Mouse (Mus musculus) embryo, embryonic 11 days (tissue): Measurements from ENCODE around the gene Anxa5.
A peak's percentile ranks its signal among the peaks of the same experiment; 100 is the strongest.

ENCODE experiments used
- DNase-seq: peaks from one replicate; pipeline ENCODE4 v3.0.0-alpha.2; 2015

The Anxa5 gene

DNA sequence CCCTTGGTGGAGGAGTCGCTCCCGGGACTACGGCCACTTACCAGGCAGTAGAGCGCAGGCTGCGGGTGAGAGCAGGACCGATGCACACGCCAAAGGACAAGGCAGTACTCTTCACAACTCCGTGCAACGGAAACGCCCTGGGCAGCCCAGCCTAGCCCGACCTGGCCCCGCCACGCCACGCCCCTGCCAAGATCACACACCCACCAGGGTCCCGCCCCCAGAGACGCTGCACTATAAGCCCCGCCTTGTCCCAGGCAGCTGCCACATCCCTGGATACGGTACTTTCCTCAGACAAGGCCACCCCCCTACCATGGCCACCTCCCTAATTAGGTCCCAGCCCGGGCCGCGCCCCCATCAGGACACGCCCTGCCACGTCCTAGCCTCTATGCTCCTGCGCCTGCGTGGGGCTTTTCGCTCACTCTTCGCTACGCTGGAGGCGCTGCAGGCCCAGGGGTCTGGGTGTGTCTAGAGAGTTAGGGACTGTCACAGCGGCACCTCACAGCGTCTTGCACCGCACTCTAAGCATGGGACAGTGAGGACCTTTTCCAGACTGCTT, at the start of gene Anxa5, which contains the start of gene 1810062G17Rik:
Gene Anxa5, minus strand, starts transcription at position 363 of the 556 bp plus-strand sequence.
Gene 1810062G17Rik, plus strand, starts transcription at position 406 of the 556 bp plus-strand sequence.
- DNase-seq = peak; percentile 96

DNA sequence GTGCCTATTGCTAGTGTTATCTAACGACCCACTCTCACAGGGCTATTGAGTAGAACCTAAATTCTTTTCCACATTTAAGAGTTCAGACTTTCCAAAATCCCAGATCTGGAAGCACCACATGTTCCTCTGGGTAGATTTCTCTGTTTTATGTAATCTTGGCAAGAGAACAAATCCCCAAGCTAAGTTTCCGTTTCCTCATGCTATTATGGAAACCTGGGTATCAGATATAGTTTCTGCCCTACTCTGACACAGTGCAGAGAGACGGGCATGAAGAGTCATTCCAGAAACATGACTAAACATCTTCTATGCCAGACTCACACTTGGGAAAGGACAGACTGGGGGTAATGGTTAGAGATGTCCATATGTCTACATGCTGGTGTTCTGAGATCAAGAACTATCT, 48.8 kb upstream of the Anxa5 start:
- no peak for DNase-seq

DNA sequence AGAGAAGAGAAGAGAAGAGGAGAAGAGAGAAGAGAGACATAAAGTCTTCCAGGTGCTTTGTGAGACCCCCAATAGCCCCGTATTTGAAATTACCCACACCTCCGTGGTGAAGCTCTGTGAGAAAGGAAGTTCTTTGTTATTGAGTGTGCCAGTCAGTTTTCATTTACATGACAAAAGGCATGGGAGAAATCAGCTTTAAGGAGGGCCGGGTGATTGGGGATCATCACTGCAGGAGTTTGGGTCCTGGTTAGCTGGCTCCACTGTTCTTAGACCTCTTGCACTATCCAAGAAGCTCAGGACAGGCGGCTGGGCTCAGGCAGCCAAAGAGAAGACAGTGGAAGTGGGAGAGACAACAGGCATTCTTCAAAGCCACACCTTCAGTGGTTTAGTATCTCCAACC, 46.4 kb upstream of the Anxa5 start:
- no peak for DNase-seq

DNA sequence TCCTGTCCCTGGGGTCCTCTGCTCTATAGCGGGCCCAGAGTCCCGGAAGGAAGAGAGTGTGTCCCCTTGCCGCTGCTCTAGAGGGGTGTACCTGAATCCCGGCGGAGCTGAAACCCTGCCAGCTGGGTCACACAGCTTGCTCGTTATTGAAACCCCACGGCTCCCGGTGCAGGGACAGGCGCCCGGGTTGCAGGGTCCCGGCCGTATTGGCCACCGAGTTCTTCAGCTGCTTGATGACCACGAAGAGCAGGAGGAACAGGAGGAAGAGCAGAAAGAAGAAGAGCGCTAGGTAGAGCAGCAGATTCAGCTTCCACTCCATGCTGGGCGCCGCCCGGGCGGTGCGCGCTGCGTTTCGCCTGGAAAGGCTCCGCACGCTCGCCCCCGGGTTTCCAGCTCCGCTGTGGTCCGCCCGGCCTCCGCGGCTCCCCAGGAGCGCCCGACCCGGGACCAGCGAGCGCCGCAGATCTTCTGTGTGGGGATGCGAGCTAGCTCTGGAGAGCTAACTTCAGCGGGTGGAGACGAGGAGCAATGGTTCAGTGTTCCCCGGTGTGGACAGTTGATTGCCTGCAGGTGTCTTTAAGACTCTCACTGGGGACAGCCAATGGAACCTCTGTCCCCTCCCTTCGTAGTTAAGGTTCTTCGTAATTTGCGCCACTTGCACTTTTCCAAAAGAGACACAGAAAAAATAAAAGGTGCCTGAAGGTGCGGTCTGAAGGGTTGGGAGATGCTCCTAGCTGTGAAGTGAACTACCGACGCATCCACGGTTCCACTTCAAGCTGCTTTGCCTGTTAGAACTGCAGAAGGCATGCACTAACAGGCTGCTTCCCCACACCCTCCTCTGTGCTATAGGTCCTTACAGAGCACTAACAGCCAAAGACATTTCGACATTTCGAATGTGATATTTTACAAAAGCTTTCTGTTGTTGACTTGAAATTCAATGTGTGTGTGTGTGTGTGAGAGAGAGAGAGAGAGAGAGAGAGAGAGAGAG, 45.7 kb upstream of the Anxa5 start, which contains the start of gene Gm11549:
Gene Gm11549, minus strand, starts transcription at position 741 of the 988 bp plus-strand sequence.
- DNase-seq = peak; percentile 65

DNA sequence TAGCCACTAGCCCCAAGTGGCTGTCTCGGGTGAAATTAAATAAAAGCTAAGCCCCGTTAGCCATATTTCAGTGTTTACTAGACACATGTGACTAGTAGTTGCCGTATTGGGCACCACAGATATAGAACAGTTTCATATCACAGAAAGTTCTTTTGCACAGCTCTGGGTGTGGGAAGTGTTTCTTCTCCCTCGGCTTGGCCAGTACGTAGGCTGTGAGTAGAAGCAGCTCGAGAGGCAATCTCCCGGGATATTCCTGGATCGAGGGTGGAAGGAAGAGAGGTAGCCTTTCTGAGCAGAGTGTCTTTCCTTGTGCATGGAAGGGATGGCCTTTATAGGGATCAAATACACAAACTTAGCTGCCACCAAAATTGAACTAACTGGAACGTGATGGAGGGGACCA, 40.5 kb upstream of the Anxa5 start:
- no peak for DNase-seq

DNA sequence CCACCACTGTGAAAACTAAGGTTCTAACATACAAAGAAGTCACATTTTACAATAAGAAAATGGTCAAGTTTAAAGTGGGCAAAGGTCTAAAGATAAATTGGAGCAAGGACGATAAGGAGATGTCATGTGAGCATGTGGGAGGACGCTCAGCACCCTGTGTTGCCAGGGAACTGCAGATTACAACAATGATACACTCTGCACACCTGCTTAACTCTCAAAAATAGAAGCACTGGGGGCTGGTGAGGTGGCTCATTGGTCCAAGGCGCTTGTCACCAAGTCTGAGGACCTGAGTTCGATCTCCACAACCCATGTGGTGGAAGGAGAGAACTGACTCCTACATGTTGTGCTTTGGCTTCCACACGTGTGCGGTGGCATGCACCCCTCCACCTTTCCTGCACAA, 35.8 kb upstream of the Anxa5 start:
- no peak for DNase-seq

DNA sequence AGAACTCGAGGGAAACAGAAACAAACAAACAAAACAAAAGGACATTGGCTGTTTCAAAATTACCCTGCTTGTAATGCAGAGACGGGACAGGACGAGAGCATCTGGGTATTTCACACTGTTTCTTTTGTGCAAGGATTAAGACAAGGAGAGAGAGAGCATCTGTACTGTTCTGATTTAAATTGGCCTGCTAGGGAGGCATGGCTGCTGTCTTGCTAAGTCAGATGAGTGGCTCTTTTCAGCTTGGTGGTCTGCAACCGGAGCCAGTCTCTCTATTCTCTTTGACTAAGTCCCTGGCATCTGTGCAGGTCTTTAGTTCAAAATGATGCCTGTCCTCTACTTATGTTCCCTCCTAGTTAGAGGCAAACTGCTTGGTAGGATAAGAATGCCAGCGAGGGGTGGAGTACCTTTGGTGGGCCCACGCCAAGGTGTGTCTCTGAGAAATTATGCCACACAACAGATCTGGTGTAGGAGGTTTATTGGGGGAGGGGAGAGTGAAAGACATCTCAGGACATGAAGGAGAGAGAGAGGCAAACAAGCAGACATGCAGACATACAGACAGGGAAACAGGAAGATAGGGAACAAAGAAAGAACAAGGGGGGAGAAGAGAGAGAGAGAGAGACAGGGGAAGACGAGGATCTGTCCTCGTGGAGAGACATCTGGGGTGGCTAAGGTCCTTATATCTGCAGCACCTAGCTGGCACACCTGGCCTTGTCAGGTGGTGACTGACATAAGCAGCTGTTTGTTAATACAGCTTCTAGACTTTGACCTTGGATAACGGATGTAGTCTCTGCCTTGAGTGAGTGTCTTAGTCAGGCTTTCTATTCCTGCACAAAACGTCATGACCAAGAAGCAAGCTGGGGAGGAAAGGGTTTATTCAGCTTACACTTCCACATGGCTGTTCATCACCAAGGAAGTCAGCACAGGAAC, 30.4 kb upstream of the Anxa5 start:
- DNase-seq = no peak

DNA sequence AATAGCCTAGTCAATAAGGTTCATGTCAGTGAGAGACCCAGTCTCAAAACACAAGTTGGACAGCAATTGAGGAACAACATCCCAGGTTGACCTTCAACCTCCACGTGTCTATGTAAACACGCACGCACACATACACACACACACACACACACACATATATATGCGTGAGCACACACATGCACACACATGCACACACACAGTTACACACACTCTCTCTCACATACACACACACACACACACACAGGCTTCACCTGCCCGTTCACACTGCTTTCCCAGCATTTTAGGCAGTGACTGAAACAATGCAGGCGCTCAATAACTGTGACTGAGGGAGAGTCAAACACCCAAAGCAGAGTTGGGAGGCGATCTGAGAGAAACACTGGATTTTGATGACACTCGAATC, 29.6 kb upstream of the Anxa5 start:
- no peak for DNase-seq

DNA sequence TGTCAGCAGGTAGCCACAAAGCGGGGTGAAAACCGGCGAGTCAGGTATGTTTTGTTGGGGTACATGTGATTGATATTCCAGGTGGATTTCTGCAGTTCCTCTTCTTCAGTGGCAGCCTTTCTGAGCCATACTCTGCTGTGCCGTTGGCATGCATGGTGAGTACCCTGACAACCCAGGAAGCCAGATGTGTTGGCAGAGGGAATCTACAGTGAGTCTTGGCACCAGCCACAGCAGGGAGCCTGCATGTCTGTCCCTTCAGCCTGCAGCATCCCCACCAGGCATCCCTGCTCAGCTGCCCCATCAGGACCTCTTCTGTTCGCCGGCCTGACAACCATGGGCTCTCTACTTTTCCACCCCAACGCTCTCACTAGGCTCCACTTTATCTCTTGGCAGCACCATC, 25.9 kb upstream of the Anxa5 start:
- no peak for DNase-seq

DNA sequence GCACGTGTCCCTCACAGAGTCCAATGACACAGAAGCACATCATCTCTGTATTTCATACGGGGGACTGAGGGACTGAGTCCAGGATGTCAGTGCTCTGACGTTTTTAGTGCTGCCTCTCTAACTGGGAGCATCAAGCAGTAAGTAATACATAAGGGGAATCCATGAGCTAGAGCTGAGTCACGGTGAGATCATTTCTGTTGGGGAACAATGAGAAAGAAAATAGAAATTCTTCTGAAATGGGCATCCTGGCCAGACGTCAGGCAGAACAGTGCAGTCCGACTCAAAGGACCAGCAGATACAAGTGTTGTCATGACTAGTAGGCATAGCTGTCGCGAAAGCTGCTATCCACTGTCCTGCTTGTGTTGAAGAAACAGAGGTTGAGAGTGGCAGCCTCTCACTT, 25.3 kb upstream of the Anxa5 start:
- no peak for DNase-seq

DNA sequence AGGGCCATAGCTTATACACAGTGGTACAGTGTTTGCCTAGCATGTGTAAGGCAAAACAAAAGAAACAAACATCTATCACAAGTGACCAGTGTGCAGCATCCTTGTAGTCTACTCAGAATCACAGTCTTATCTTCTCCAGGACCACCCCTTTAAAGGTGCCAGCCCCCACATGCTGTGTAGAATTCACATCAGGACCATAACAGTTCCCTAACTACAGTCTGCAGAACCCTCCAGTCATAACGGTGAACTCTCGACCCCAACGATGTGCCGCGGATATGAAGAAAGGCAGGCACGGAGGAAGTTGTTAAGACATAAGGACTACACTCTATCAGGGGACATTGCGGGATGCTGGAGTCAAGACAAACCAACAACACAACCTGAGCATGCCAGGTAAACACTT, 23.7 kb upstream of the Anxa5 start:
- no peak for DNase-seq

DNA sequence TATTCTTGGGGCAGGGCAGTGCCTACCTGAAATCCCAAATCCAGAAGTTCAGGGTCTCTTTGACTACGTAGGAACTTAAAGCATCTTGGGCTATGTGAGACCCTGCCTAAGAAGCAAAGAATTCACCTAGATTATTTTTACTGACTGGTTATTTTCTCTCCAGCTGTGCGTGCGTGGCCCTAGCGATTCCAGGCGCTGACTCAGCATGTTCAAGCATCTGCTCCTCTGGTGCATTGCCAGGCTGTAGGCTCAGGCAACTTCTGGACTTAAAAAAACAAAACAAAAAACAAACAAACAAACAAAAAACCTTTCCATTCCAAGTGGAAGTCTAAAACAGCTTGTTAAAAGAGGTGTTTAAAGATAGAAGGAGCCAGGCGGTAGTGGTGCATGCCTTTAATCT, 22.5 kb upstream of the Anxa5 start:
- no peak for DNase-seq

DNA sequence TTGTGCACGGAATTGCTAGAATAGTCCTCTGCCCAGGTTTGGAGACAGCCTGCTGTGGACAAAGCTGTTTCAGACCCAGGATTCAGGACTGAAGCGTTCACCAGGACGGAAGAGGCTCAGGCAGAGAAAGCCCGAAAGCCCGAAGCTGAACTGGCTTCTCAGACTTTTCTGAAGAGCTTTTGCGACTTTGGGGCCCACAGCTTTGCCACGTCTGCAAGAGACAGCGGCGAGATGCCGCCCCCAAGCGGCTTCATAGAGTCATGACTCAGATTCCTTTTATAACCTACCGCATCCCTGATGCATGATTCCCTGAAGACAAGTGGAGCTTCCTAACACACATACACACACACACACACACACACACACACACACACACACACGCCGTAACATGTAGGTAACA, 21.1 kb upstream of the Anxa5 start:
- peak; percentile 91 for DNase-seq

DNA sequence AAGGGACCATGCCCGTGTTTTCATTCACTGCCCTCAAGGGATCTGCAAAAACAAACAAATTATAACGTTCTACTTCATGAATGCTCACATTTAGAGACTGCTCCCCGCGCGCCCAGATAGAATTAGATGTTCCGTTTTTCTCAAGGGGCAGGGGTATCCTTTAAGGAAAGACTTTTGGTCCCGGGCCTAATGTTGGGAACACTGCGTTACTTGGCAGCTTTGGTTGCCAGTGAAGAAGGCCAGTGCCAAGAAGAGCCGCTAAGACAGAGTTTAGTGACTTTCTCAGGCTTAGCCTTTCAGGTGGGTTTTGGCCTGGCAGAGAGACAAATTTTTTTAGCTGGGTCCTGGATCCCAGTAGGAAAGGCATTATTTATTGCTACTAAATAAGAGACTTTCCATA, 20.6 kb upstream of the Anxa5 start:
- DNase-seq = no peak

DNA sequence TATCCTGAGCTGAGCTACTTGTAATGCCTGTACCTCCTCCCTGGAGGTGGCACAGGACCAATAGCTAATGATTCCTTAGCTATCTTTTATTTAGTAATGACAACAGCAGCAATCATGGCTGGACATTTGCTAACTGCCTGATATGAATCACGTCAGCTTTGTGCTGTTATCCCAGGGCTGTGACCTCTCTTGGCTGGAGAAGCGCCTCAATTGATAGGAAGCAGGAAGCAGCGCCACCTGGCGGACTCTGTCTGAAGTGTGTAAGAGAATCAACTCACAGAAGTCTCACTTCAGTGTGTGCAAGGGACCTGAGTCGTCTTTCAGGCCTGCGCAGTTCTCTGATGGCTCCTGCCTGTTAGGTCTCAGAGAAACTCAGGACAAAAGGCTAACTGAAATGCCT, 19.7 kb upstream of the Anxa5 start:
- DNase-seq = peak; percentile 90

DNA sequence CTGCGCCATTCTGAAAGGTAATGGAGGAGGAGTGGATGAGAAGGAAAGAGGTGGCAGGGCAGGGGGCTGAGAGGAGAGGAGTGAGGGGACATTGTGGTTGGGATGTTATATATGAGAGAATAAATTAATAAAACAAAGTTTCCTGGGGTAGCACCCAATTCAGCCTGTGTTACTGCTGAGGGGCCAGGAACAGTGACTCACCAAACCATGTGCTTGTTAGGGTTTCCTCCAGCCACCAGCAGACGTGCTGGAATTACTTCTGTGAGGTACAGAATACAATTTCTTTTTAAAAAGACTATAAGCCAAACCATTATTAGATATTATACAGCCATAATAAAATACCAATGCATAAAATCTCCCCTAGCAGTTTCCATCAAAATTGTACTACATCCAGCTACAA, 18.9 kb upstream of the Anxa5 start:
- no peak for DNase-seq

DNA sequence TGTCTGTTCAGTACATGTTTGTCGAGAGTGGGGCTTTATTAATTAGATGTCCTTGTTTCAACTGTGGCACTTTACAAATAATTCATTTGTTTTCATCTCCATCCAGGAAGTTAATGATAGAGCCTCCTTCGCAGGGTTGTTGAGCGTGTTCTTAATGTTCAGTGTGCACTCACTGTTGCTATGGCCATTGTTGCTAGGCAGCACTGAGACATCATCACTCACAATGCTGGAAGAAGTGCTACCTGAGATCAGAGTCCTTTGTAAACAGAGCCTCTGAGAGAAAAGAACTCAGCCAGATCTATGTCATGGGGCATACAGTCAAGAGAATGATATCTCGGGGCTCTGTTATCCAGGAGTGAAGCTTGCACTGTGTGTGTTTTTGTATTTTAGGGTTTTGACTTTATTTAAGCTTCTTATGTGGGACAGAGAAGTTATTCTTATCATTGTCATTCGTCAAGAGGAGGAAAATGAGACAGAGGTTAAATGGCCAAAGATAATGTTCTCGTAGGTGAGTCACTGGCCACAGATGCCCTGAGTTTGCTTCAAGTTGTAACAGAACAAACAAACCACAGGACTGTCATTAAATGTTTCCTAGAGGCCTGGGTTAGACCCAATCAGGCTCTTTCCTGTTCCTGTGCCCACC, 18.1 kb upstream of the Anxa5 start:
- no peak for DNase-seq

DNA sequence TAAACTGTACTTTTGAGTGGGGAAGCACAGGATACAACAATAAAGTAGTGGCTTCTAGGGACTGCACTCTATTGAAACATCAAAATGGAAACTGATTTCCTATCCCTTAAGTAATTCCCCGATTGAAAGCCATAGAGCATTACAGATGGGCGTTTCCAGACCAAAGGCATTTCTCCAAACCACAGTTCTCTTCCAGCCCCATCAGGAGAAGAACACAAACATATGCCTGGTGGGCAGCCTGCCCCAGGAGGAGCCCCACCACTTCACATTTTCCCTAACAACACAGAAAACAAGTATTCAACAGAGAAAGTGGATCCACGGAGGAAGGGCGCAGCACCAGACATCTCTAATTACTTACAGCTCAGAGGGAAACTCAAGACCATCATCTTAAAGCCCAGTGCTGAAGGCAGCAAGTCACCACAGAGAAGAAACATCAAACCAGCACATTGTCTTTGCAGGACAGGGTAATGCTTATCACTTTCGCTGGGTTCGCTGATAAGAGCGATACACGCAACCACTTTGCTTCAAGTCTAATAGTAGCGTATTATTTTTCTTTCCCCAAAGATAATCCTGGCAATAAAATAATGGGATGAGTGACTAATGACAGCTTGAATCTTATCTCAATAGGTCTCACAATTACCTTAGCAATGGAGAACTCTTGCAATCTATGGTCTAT, 17.2 kb upstream of the Anxa5 start:
- no peak for DNase-seq

DNA sequence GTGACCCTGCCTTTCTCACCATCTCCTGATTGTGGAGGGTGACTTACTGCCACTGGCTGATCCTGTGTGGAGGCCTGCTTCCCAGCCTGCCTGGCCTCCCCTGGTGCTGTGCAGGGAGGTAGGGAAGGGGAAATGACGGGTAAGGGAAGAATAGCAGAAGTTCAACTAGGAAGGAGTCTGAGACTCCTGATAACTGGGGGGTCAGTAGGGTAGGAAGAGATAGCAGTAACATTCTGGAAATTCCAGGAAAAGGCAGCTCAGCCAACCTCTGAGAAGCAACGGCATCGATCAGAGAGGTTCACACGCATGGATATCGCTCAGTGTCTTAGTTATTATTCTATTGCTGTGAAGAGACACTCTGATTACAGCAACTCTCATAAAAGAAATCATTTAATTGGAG, 15.8 kb upstream of the Anxa5 start:
- DNase-seq = no peak

DNA sequence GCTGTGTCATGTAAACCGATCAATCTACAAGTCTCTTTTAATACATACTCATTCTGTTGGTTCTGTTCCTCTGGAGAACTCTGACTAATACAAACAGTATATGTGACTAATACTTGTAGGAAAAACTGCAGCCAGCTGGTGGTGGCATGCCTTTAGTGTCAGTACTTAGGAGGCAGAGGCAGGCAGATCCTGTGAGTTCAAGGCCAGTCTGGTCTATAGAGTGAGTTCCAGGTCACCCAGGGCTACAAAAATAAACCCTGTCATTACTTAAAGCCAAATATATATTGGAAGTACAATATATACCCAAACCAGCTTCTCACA, 13.9 kb upstream of the Anxa5 start:
- DNase-seq = no peak

DNA sequence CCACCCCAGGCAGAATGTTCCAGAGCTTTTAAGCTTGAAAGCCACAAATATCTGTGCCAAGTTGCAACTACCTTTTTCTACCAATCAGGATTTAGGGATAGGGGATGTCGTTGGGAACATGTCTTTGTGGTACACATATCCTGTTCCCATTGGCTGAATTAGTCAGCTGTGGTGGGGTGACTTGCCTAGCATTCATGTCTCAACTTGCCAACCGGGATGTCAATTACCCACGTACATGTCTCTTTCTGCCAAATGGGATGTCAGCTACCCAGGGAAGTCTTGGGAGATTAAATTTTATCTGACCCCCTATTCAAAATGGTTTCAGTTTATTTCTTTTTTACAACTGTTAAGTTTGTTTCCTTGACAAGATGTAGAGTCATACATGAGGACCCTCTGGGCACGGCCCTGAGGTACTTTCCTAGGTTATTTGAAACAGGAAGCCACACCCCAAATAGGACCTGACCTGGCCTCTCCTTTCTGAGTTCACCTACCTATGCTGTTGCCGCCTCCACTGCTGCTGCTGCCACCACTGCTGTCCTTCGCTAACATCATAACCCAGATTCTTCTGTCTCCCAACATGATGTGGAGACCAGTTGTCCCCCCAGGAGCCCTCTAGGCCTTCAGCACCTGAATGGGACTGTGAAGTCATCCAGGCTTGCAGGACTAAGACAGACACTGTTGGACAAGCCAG, 13.3 kb upstream of the Anxa5 start:
- no peak for DNase-seq

DNA sequence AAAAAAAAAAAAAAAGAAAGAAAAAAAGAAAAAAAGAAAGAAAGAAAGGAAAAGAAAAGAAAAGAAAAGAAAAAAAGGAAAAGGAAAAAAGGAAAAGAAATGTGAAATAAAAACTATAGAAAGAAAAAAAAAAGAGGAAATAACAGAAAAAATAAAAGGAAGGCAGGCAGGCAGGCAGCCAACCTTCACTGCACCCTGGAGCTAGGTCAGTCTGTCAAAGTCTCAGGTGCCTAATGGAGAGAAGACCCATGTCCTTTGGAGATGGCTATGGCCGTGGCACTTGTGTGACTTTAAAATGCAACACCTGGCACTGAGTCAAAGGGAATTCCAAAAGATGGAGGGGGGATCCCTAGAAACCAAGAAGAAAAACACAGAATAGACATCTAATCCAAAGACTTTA, 12.7 kb upstream of the Anxa5 start:
- no peak for DNase-seq
